ENCODE assay signal across 28 mouse cellular contexts in genomic region chr3:97774861-97775260, GRCm38 (mm10).
DNase-seq lines count a peak whose midpoint lies in the region; ATAC-seq and TF ChIP-seq lines count a peak whose summit lies in the region.
"Had no signal": no experiment of that assay in that cellular context is flagged by ENCODE, and none has a peak within 500 bp of the region (broad histone marks: within the 10 kb centered on the region; RNA-seq: fewer than 3 reads in every experiment).

No protein-coding gene starts in this region.

- H3K79me2 ChIP-seq in MEL (ENCODE audit: control insufficient read depth, insufficient read depth, low read length, poor library complexity): no peaks in the 10 kb centered on the region

- TF ChIP-seq POLR2A in MEL (IDR thresholded peaks at IDR 0.05; ENCODE audit: control insufficient read depth in 1 of 2, insufficient read depth in 1 of 2, low read depth in 1 of 2, low read length in 2 of 2, poor library complexity in 1 of 2): no peak
- TF ChIP-seq POLR2A in olfactory bulb, adult 2 months (IDR thresholded peaks at IDR 0.05; ENCODE audit: insufficient read depth, low read depth, low read length): no peak

- H3K36me3 ChIP-seq in MEL (ENCODE audit: control insufficient read depth in 1 of 2, insufficient read depth in 2 of 2, low read length in 2 of 2): peaks cover 0 to 11% of the 10 kb centered on the region in 2 experiments; a peak in 2 of 4 replicates
- H3K36me3 ChIP-seq in kidney, embryonic 16.5 days (ENCODE audit: insufficient read depth, low read length): no peaks in the 10 kb centered on the region
- no peaks in the 10 kb centered on the region for H3K36me3 ChIP-seq in intestine, embryonic 16.5 days (ENCODE audit: control insufficient read depth, insufficient read depth, low read length)
- H3K36me3 ChIP-seq: embryonic facial prominence, embryonic 15.5 days; limb, embryonic 12.5 days; neural tube, embryonic 13.5 days had no signal

- peak overlapping the region; percentile 17; the same call in 1 of the 2 replicates for H3K27ac ChIP-seq in MEL (ENCODE audit: control insufficient read depth, low read depth, low read length)
- H3K27ac ChIP-seq in olfactory bulb, adult 2 months (ENCODE audit: insufficient read depth, low read depth, low read length): 0 out of 2 replicates have a peak overlapping the region, but pooled peaks have one; percentile 13
- H3K27ac ChIP-seq in kidney, embryonic 16.5 days (ENCODE audit: low read length): no peak overlapping the region
- H3K27ac ChIP-seq in intestine, embryonic 16.5 days (ENCODE audit: low read length): no peak overlapping the region
- H3K27ac ChIP-seq: embryonic facial prominence, embryonic 15.5 days; heart, embryonic 13.5 days; limb, embryonic 12.5 days; neural tube, embryonic 13.5 days had no signal

- no peak overlapping the region for H3K4me2 ChIP-seq in kidney, embryonic 16.5 days (replicated peaks; ENCODE audit: low read depth, low read length)
- H3K4me2 ChIP-seq in intestine, embryonic 16.5 days (ENCODE audit: low read depth, low read length): no peak overlapping the region
- H3K4me2 ChIP-seq: embryonic facial prominence, embryonic 15.5 days; heart, embryonic 13.5 days; limb, embryonic 12.5 days; liver, embryonic 11.5 days; neural tube, embryonic 13.5 days had no signal

- no peak overlapping the region for H3K4me3 ChIP-seq in MEL (ENCODE audit: control insufficient read depth in 1 of 2, insufficient read depth in 1 of 2, low read depth in 2 of 2, low read length in 2 of 2)
- H3K4me3 ChIP-seq in olfactory bulb, adult 2 months (ENCODE audit: insufficient read depth, low read depth, low read length): no peak overlapping the region
- no peak overlapping the region for H3K4me3 ChIP-seq in kidney, embryonic 16.5 days (ENCODE audit: low read length)
- H3K4me3 ChIP-seq in intestine, embryonic 16.5 days (ENCODE audit: low read length): no peak overlapping the region
- H3K4me3 ChIP-seq: embryonic facial prominence, embryonic 15.5 days; heart, embryonic 13.5 days; limb, embryonic 12.5 days; myocyte; neural tube, embryonic 13.5 days had no signal

- TF ChIP-seq CTCF in MEL (IDR thresholded peaks at IDR 0.05 in 2 of 3, conservative IDR thresholded peaks at IDR 0.05 in 1 of 3; ENCODE audit: control insufficient read depth in 1 of 3, insufficient read depth in 1 of 3, low read depth in 2 of 3, low read length in 3 of 3, poor library complexity in 1 of 3, severe bottlenecking in 1 of 3): peak in 1 of 3 experiments; percentile 40; a peak in 2 of 6 replicates
- TF ChIP-seq CTCF in olfactory bulb, adult 2 months (IDR thresholded peaks at IDR 0.05; ENCODE audit: insufficient read depth, low read depth, low read length): no peak

- H3K9ac ChIP-seq in MEL (ENCODE audit: control insufficient read depth, low read depth, low read length, poor library complexity, severe bottlenecking): no peak overlapping the region
- H3K9ac ChIP-seq in kidney, embryonic 16.5 days (replicated peaks; ENCODE audit: low read length): no peak overlapping the region
- no peak overlapping the region for H3K9ac ChIP-seq in intestine, embryonic 16.5 days (ENCODE audit: low read depth, low read length)
- H3K9ac ChIP-seq: embryonic facial prominence, embryonic 15.5 days; heart, embryonic 13.5 days; limb, embryonic 12.5 days; neural tube, embryonic 13.5 days had no signal

- peak in 1 of 2 experiments; percentile 68; a peak in 2 of 4 replicates for TF ChIP-seq EP300 in MEL (IDR thresholded peaks at IDR 0.05; ENCODE audit: low read depth in 1 of 2, low read length in 2 of 2)

- 42% methylated on average over 1 of the region's 1 CpGs for WGBS in olfactory bulb, adult 2 months
- 82% methylated on average over 1 of the region's 1 CpGs for WGBS in kidney, embryonic 16.5 days
- WGBS in intestine, embryonic 16.5 days: 70% methylated on average over 1 of the region's 1 CpGs

- peaks cover 3% of the 10 kb centered on the region in 2 experiments; a peak in 3 of 4 replicates for H3K27me3 ChIP-seq in MEL (ENCODE audit: control insufficient read depth in 1 of 2, insufficient read depth in 2 of 2, low read length in 2 of 2)
- no peaks in the 10 kb centered on the region for H3K27me3 ChIP-seq in kidney, embryonic 16.5 days (ENCODE audit: insufficient read depth, low read length)
- H3K27me3 ChIP-seq in intestine, embryonic 16.5 days (replicated peaks; ENCODE audit: control insufficient read depth, insufficient read depth, low read length): no peaks in the 10 kb centered on the region
- H3K27me3 ChIP-seq: embryonic facial prominence, embryonic 15.5 days; heart, embryonic 13.5 days; limb, embryonic 12.5 days; neural tube, embryonic 13.5 days had no signal

- peak; percentile 56 to 74; a peak in 3 of 4 replicates for ATAC-seq in hematopoietic stem cell, adult 5-6 weeks (replicated peaks in 1 of 2; ENCODE audit: insufficient read depth in 1 of 2, low FRiP score in 2 of 2, low TSS enrichment in 1 of 2, low read depth in 1 of 2, poor library complexity in 2 of 2, severe bottlenecking in 2 of 2)
- no peak for ATAC-seq in kidney, embryonic 16.5 days (ENCODE audit: low FRiP score, low TSS enrichment)
- ATAC-seq in intestine, embryonic 16.5 days: no peak
- ATAC-seq: forebrain, embryonic 14.5 days; hindbrain, embryonic 16.5 days; intestine, postnatal 0 days had no signal

- no peaks in the 10 kb centered on the region for H3K9me3 ChIP-seq in MEL (replicated peaks; ENCODE audit: insufficient read depth, low read length)
- H3K9me3 ChIP-seq in kidney, embryonic 16.5 days (ENCODE audit: low read length): no peaks in the 10 kb centered on the region
- no peaks in the 10 kb centered on the region for H3K9me3 ChIP-seq in intestine, embryonic 16.5 days (ENCODE audit: control insufficient read depth, low read length)
- H3K9me3 ChIP-seq: embryonic facial prominence, embryonic 15.5 days; heart, embryonic 13.5 days; limb, embryonic 12.5 days; neural tube, embryonic 13.5 days had no signal

- DNase-seq in B cell, adult 2 months: peak; percentile 10 to 30
- DNase-seq in MEL (ENCODE audit: low read depth, low spot score): peak; percentile 72
- DNase-seq in cerebellum, postnatal 25 days: no peak
- DNase-seq: adrenal gland, postnatal 36 days; cerebellum, adult 11 months; cerebellum, postnatal 10 days; heart, adult 18-20 months; heart, postnatal 36 days; kidney, postnatal 36 days; layer of hippocampus, postnatal 36 days; lung, adult 18-20 months; lung, postnatal 14 days; midbrain, embryonic 14.5 days; thymus, adult 2 months; thymus, postnatal 4 days had no signal

- H3K4me1 ChIP-seq in MEL (ENCODE audit: control insufficient read depth in 1 of 2, insufficient read depth in 2 of 2, low read length in 2 of 2): peaks cover 0 to 5% of the 10 kb centered on the region in 2 experiments; a peak in 2 of 4 replicates
- H3K4me1 ChIP-seq in olfactory bulb, adult 2 months (ENCODE audit: control insufficient read depth, insufficient read depth, low read length): peaks cover 5% of the 10 kb centered on the region; the same call in 1 of the 2 replicates
- H3K4me1 ChIP-seq in kidney, embryonic 16.5 days (ENCODE audit: insufficient read depth, low read length): no peaks in the 10 kb centered on the region
- H3K4me1 ChIP-seq in intestine, embryonic 16.5 days (ENCODE audit: control insufficient read depth, insufficient read depth, low read length): no peaks in the 10 kb centered on the region
- H3K4me1 ChIP-seq: embryonic facial prominence, embryonic 15.5 days; limb, embryonic 12.5 days; neural tube, embryonic 13.5 days had no signal

- TF ChIP-seq RAD21 in MEL (IDR thresholded peaks at IDR 0.05; ENCODE audit: low read depth, low read length): peak; percentile 47

TF ChIP-seq in MEL, 35 proteins besides CTCF, POLR2A, EP300 and RAD21:
- no peak for TF ChIP-seq POLR2AphosphoS2 (IDR thresholded peaks at IDR 0.05; ENCODE audit: low read length)
- TF ChIP-seq ZC3H11A (IDR thresholded peaks at IDR 0.05; ENCODE audit: low read depth, low read length): 0 out of 2 replicates have a peak, but pooled peaks have one; percentile 3
- TF ChIP-seq ETS1 (IDR thresholded peaks at IDR 0.05; ENCODE audit: low read depth, low read length): peak; percentile 58; the same call in 1 of the 2 replicates
- TF ChIP-seq SIN3A (IDR thresholded peaks at IDR 0.05; ENCODE audit: low read length): peak; percentile 37; the same call in 1 of the 2 replicates
- TF ChIP-seq SMC3 (IDR thresholded peaks at IDR 0.05; ENCODE audit: low read depth, low read length): peak; percentile 52
TF ChIP-seq in MEL: peak in this region for 4.

Comparison
In these comparisons a context has a peak if more than half of its experiments do, and no peak if none do; other contexts are left out.
1. DNase-seq: peak in B cell, adult 2 months (2 of 2) and MEL (single experiment); none in cerebellum, postnatal 25 days (0 of 2).
2. H3K27ac ChIP-seq: peak in MEL (single experiment) and olfactory bulb, adult 2 months (single experiment); none in kidney, embryonic 16.5 days (single experiment) and intestine, embryonic 16.5 days (single experiment).
3. ATAC-seq: peak in hematopoietic stem cell, adult 5-6 weeks (2 of 2); none in kidney, embryonic 16.5 days (single experiment) and intestine, embryonic 16.5 days (single experiment).